Mouse (Mus musculus): ENCODE data around the gene Timm29.

GRCm38 (mm10) chr9:21565004-21565586, 27.4 kb upstream of the Timm29 start:
- no peak for TF ChIP-seq CTCF (IDR thresholded peaks at IDR 0.05; ENCODE audit: control insufficient read depth, insufficient read depth, insufficient replicate concordance, low read depth, low read length)
- TF ChIP-seq POLR2A (IDR thresholded peaks at IDR 0.05; ENCODE audit: control insufficient read depth, low read depth, low read length) = no peak
